Mouse (Mus musculus): ENCODE measurements around the gene Tacr2. TPM values are rescaled to one million over a fixed set of nuclear protein-coding genes. Genes with fewer than 3 reads are reported as not detected.

Gene Tacr2
- polyA plus RNA-seq (2015; fragmentation: Nextera tagmentation; extraction: Ambion mirVana), result 0.65 and 0.79 TPM in 2 replicates

DNA sequence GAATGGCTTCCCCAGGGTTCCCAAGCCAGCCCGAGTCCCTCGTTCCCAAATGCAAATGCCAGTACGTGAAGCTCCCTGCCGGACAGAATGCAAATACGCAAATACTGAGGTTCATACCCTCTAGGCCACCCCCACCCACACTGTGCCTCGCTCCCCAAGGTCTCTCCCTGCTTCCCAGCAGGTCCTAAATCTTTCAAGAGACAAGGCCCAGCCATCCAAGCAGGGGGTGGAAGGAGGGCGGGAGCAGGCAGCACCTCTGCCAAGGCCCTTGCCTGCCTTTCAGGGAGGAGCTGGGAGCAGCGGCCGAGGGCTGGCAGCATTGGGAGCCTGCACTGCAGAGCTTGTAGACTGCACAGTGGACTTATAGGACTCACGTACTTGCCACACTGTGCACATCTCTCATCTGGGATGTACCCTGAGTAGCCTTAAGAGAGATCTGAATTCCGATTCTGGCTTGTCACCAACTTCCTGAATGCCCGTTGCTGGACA lies at the start of gene Tacr2:
TSS of gene Tacr2 (plus strand) at position 439 of the 489 bp plus-strand sequence.

DNA sequence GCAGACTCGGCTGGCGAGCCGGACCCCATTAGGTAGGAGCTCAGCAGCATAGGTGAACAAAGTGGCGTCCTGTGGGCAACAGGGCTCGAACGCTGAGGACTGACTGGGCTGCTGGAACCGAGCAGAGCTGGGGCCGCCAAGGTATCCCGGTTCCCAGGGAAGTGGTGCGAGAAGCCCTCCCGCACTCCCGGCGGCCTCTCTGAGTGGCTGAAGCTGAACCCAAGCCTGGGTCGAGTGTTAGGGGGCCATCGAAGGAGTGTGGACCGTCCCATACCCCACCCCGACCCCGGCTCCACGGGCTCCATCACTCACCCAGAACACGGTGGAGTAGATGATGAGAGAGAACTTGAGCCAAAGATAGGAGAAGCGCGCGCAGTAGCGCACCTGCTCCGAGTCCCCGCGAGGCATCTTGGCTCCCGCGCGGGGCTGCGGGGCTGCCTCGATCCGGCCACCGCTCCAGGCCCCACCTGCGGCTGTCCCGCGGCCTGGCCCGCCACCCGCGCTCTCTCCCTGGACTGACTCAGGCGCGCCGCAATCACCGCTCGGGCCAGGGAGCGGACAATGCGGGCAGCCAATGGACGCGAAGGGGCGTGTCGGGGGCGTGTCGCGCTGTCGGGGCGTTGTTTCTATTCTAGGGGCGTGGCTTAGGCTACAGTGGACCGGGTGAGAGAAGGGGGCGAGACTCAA lies 21.4 kb upstream of the Tacr2 start, which contains the start of gene Tspan15:
TSS of gene Tspan15 (minus strand) at position 544 of the 687 bp plus-strand sequence.

Other genes starting within 250 kb of the Tacr2 start
- gene Neurog3, start 119.3 kb upstream of the Tacr2 start, polyA plus RNA-seq (2015; fragmentation: Nextera tagmentation; extraction: Ambion mirVana), result 0.18 TPM in 1 of 2 replicates, not detected in the other
- gene Fam241b, start 108.5 kb upstream of the Tacr2 start, polyA plus RNA-seq (2015; fragmentation: Nextera tagmentation; extraction: Ambion mirVana), result 133 and 145 TPM in 2 replicates
- gene Tspan15, start 21.2 kb upstream of the Tacr2 start, polyA plus RNA-seq (2015; fragmentation: Nextera tagmentation; extraction: Ambion mirVana), result 20.5 and 27.0 TPM in 2 replicates
- 141 and 149 TPM in 2 replicates for gene Hk1, start 127.5 kb downstream of the Tacr2 start, polyA plus RNA-seq (2015; fragmentation: Nextera tagmentation; extraction: Ambion mirVana)
- 0.46 and 0.53 TPM in 2 replicates for gene Hkdc1, start 170.1 kb downstream of the Tacr2 start, polyA plus RNA-seq (2015; fragmentation: Nextera tagmentation; extraction: Ambion mirVana)
- 1.3 and 1.5 TPM in 2 replicates for gene 4930507D05Rik, start 197.1 kb downstream of the Tacr2 start, polyA plus RNA-seq (2015; fragmentation: Nextera tagmentation; extraction: Ambion mirVana)
- gene Supv3l1, start 197.3 kb downstream of the Tacr2 start, polyA plus RNA-seq (2015; fragmentation: Nextera tagmentation; extraction: Ambion mirVana), result 17.5 and 18.4 TPM in 2 replicates
- gene Vps26a, start 234.4 kb downstream of the Tacr2 start, polyA plus RNA-seq (2015; fragmentation: Nextera tagmentation; extraction: Ambion mirVana), result 44.9 and 49.7 TPM in 2 replicates

All from neural tube, postnatal 0 days (tissue).